Mouse (Mus musculus): ENCODE results near the gene Cacna1f. TPM values are rescaled to one million over a fixed set of nuclear protein-coding genes. Genes with fewer than 3 reads are reported as not detected.

Gene Cacna1f
- not detected for polyA plus RNA-seq (2017; shearing (Covaris generic))

GRCm38 (mm10) chrX:7606783-7607182 lies at the start of gene Cacna1f:
Gene Cacna1f, plus strand, starts transcription at chrX:7607083.

GRCm38 (mm10) chrX:7573176-7574086 lies 33.5 kb upstream of the Cacna1f start, which contains the start of gene Foxp3:
Gene Foxp3, plus strand, starts transcription at chrX:7573644.

DNA sequence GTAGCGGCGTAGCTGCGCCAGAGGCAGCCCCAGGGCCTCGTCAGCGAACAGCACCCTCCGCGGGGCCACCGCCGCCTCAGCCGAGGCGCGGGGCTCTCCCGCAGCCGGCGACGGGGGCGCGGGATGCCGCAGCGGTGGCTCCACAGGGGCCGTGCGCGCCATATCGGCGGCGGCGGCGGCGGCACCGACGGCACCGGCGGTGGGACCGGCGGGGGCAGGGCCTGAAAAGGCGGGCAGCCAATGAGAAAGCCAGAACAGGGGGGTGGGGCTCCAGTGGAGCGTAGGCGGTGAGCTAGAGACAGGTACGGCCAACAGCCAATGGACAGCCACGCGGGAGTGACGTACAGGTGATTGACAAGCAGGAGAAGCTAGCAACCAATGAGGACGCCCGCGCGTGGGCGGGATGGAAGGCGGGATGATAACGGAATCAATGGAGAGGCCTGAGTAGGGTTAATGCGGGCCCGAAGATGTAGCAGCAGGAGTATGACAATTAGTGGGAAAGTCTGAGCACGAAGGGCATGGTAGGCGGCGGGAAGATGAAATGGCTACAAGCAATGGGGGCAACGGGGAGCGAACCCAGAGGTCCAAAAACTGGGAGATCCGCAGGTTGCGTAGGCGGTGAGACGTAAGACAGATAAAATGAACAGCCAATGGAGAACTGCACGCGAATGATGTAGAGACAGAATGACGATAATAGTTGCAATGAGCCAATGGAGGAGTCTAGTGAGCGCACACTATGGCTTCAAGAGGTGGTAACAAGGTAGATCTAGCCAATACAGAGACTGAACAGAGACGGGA lies 32.6 kb upstream of the Cacna1f start, which contains the start of gene Ppp1r3f:
TSS of gene Ppp1r3f (minus strand) at position 197 of the 798 bp plus-strand sequence.

DNA sequence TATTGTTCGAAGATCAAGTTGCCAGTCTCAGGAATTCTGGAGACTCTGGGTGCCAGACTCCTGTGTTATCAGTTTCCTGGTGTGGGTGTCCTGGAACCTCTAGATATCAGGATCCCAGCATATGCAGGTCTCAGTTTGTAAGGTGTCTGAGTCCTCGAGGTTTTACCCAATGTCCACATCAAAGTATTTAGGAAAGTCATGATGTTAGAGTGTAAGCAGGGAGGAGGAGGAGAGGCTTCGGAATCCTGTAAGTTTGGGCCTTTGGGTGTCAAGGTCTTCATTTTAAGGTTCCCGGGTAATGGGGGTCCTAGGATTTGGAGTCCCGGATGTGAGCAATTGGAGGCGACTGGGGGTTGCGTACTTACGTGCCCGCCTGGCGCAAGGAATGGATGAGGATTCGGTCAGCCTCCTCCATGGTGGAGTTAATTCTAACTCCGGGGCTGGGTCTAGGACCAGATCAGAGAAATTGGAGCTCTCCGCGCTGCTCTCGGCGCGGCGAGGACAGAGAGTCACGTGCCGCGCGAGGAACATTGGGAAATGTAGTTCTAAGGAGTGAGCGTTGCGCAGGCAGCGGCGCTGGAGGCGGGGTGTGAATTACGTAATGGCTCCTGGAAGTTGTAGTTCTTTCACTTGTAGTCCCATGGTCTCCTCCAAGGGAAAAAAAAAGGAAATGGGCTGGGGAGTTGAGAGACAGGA lies 1.9 kb upstream of the Cacna1f start, which contains the start of gene Ccdc22:
TSS of gene Ccdc22 (minus strand) at position 639 of the 696 bp plus-strand sequence.

DNA sequence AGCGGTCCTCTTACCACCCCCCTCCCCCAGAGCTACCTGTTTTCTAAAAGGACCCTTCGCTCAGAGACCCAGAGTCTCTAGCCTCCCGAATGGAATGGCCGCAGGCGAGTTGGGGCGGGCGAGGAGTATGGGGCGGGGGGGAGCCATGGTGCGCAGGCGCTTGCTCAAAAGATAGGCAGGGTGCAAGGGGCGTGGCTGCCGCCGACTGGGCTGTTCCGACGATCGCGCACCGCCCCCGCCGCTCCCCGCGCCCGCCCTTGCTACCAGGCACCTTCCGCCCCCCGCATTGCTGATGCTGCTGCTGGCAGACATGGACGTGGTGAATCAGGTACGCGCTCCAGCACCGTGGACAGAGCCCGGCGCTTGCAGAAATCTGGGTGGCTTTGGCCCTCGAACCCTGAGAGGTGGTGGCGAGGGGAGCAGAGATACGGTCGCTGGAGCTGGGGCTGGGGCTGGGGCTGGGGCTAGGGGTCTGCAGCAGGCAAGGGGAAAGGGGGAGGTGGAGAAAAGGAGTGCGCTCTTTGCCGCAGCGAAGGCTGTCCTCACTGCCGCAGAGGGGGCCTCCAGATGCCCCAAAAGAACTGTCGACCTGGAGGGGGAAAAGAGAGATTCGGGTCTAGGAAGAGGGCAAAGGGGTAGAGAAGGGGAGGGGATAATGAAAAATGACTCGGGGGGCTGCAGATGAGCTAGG lies 31.7 kb downstream of the Cacna1f start, which contains the start of gene Syp:
TSS of gene Syp (plus strand) at position 71 of the 691 bp plus-strand sequence.

DNA sequence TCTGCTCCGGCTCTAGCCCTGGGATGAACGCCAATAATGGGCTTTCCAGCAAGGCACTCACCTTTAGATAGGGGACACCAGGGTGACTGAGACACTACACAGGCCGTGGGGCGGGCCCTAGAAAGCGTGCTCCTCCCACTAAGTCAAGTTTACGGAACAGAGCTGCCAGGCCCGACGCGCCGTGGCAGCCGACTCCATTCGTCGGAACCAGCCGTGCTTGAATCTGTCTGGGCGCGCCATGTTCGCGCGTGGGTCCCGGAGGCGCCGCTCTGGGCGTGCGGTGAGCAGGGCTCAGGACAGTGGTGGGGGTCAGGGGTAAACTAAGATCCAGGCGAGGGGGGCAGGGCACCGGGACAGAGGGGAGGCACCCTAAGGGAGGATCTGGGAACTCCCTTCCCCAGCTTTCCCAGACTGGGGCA lies 50.3 kb downstream of the Cacna1f start, which contains the start of gene Prickle3:
TSS of gene Prickle3 (plus strand) at position 40 of the 419 bp plus-strand sequence.

GRCm38 (mm10) chrX:7670921-7671623 lies 64.2 kb downstream of the Cacna1f start, which contains the start of gene Plp2:
Gene Plp2, minus strand, starts transcription at chrX:7671390.

DNA sequence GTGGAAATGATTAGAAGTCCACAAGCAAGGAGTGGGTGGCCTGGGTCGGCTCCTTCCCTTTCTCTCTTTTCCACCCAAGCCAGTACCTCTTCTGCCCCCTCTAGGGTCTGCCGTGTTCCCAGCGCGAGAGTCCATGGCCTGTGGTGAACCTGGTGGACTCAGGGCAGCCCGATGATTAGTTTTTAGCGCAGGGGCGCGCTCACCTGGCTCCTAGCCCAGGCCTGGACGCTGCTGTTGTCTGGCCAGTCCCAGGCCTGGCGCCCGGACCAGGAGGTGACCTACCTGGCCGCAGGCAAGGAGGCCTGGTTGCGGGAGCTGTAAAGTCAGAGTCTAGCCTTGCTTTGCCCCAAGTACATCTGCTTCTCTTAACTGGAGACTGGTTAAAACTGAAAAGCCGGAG lies 74.0 kb downstream of the Cacna1f start, which contains the start of gene Magix:
TSS of gene Magix (minus strand) at position 388 of the 400 bp plus-strand sequence.

Other genes starting within 250 kb of the Cacna1f start
- 0.22 TPM for gene Usp27x, start 231.3 kb upstream of the Cacna1f start, polyA plus RNA-seq (2017; shearing (Covaris generic))
- gene Foxp3, start 33.4 kb upstream of the Cacna1f start, polyA plus RNA-seq (2017; shearing (Covaris generic)), result 26.0 TPM
- gene Ppp1r3f, start 32.8 kb upstream of the Cacna1f start, polyA plus RNA-seq (2017; shearing (Covaris generic)), result 8.8 TPM
- gene Ccdc22, start 1.6 kb upstream of the Cacna1f start, polyA plus RNA-seq (2017; shearing (Covaris generic)), result 42.1 TPM
- gene Syp, start 31.4 kb downstream of the Cacna1f start, polyA plus RNA-seq (2017; shearing (Covaris generic)), result 0.80 TPM
- gene Prickle3, start 50.2 kb downstream of the Cacna1f start, polyA plus RNA-seq (2017; shearing (Covaris generic)), result 45.5 TPM
- gene Plp2, start 64.3 kb downstream of the Cacna1f start, polyA plus RNA-seq (2017; shearing (Covaris generic)), result 35.6 TPM
- not detected for gene Magix, start 74.2 kb downstream of the Cacna1f start, polyA plus RNA-seq (2017; shearing (Covaris generic))
- 81.8 TPM for gene Gpkow, start 90.0 kb downstream of the Cacna1f start, polyA plus RNA-seq (2017; shearing (Covaris generic))
- 172 TPM for gene Wdr45, start 107.2 kb downstream of the Cacna1f start, polyA plus RNA-seq (2017; shearing (Covaris generic))
- gene Gm45208, start 115.2 kb downstream of the Cacna1f start, polyA plus RNA-seq (2017; shearing (Covaris generic)), result not detected
- gene Praf2, start 121.4 kb downstream of the Cacna1f start, polyA plus RNA-seq (2017; shearing (Covaris generic)), result 19.5 TPM
- not detected for gene Ccdc120, start 143.8 kb downstream of the Cacna1f start, polyA plus RNA-seq (2017; shearing (Covaris generic))
- 42.5 TPM for gene Tfe3, start 155.5 kb downstream of the Cacna1f start, polyA plus RNA-seq (2017; shearing (Covaris generic))
- 145 TPM for gene Gripap1, start 182.7 kb downstream of the Cacna1f start, polyA plus RNA-seq (2017; shearing (Covaris generic))
- gene Kcnd1, start 215.2 kb downstream of the Cacna1f start, polyA plus RNA-seq (2017; shearing (Covaris generic)), result 0.26 TPM
- gene Otud5, start 234.3 kb downstream of the Cacna1f start, polyA plus RNA-seq (2017; shearing (Covaris generic)), result 239 TPM